Mouse (Mus musculus) forebrain, embryonic 13.5 days (tissue): ENCODE data around the gene Jmjd6. TPM values are rescaled to one million over a fixed set of nuclear protein-coding genes. Genes with fewer than 3 reads are reported as not detected.

Source experiments
- ATAC-seq: fragments of 200-750 bp; cut with Nextera tagmentation; 2 replicates; pipeline ENCODE4 v1.8.0; 2017
- H3K27ac ChIP-seq: fragments of 300-500 bp; sonication (generic); 2 replicates; pipeline ENCODE4 v1.5.1; 2015; ENCODE audit warnings: inconsistent platforms, mild to moderate bottlenecking, moderate library complexity
- H3K27me3 ChIP-seq: fragments of 300-500 bp; sonication (generic); 2 replicates; pipeline ENCODE4 v1.6.1; 2015; ENCODE audit warnings: mild to moderate bottlenecking, inconsistent platforms
- H3K36me3 ChIP-seq: fragments of 300-500 bp; sonication (generic); 2 replicates; pipeline ENCODE4 v1.6.1; 2015; ENCODE audit warnings: mild to moderate bottlenecking, inconsistent platforms; ENCODE audit not compliant: poor library complexity, severe bottlenecking
- H3K4me1 ChIP-seq: fragments of 300-500 bp; sonication (generic); 2 replicates; pipeline ENCODE4 v1.6.1; 2015; ENCODE audit warnings: inconsistent platforms
- H3K4me2 ChIP-seq: fragments of 300-500 bp; sonication (generic); 2 replicates; pipeline ENCODE4 v1.6.1; 2015; ENCODE audit warnings: inconsistent platforms, mild to moderate bottlenecking, moderate library complexity
- H3K4me3 ChIP-seq: fragments of 300-500 bp; sonication (generic); 2 replicates; pipeline ENCODE4 v1.5.1; 2015; ENCODE audit warnings: mild to moderate bottlenecking, inconsistent platforms
- H3K9ac ChIP-seq: fragments of 300-500 bp; sonication (generic); 2 replicates; pipeline ENCODE4 v1.6.1; 2015; ENCODE audit warnings: mild to moderate bottlenecking, inconsistent platforms
- H3K9me3 ChIP-seq: fragments of 300-500 bp; sonication (generic); replicated peaks from 2 replicates; pipeline ENCODE4 v1.6.1; 2016; ENCODE audit warnings: inconsistent platforms
- WGBS: fragments of 180-500 bp; shearing (Covaris S2); methylation state at CpG from one replicate; pipeline ENCODE4 v1.1.7; 2015; 5-methylcytosine and 5-hydroxymethylcytosine counted together
- polyA plus RNA-seq: library from polyadenylated mRNA; unstranded; fragments of >200 nt; fragmentation: Nextera tagmentation; extraction: Ambion mirVana; gene quantifications from 2 replicates; pipeline ENCODE4 v1.2.1, GENCODE M21; 2015

Jmjd6 gene
- polyA plus RNA-seq, 1 experiment from 2014 or later, result 77.7 TPM

DNA sequence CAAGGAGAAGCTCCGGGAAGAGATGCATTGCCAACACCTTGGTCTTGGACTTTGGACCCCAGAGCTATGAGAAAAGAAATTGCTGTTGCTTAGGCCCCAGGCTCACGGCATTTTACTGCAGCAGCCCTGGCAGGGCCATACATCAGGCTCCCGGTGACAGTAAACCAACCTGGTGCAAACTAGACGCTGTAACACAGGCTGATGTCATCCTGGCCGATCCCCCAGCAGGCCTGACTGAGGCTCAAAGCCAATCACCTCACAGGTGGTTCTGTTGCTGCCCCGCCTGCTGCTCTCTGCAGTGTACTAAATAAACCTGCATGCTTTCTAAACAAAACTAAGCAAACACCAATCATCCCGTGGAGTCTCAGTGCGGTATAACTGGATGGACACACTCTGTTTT lies 24.5 kb downstream of the Jmjd6 start:
- WGBS, result 74% methylated on average over 8 of the region's 8 CpGs
- ATAC-seq, result no peak
- H3K4me1 ChIP-seq, result peaks cover 27% of the 10 kb centered on the region

DNA sequence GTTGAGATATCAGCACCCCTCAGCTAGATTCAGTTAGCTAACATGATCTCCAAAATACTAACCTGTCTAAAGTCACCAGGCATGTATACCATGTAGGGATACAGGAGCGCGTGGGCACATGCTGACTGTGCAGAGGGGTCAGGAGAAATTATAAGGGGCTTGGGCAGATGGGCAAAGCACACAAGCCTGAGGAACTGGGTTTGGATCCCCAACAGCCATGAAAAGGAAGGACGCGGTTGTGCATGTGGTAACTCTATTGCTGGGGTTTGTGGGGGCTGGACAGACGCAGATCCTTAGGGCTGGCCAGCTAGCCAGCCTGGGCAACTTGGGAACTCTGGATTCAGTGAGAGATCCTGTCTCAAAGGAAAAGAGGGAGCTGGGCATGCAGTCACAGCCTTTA lies 25.7 kb downstream of the Jmjd6 start:
- ATAC-seq, result no peak
- Histone ChIP-seq H3K36me3 (no peaks in the 10 kb centered on the region), H3K4me2 (no peak overlapping the region), H3K27ac (no peak overlapping the region), H3K4me3 (no peak overlapping the region), H3K9me3 (no peaks in the 10 kb centered on the region), H3K9ac (no peak overlapping the region), H3K4me1 (peaks cover 38% of the 10 kb centered on the region), H3K27me3 (no peaks in the 10 kb centered on the region)
- WGBS, result 93% methylated on average over 5 of the region's 5 CpGs

More for the DNA sequence above, 24.5 kb downstream of the Jmjd6 start:
- Histone ChIP-seq H3K27me3 (no peaks in the 10 kb centered on the region), H3K27ac (no peak overlapping the region), H3K9ac (no peak overlapping the region), H3K4me2 (no peak overlapping the region), H3K36me3 (no peaks in the 10 kb centered on the region), H3K9me3 (no peaks in the 10 kb centered on the region), H3K4me3 (no peak overlapping the region)

GRCm38 (mm10) chr11:116816769-116817168 lies 26.5 kb downstream of the Jmjd6 start:
- no peak for ATAC-seq
- H3K4me2 ChIP-seq, result no peak overlapping the region
- H3K9me3 ChIP-seq, result no peaks in the 10 kb centered on the region
- WGBS, result 88% methylated on average over 5 of the region's 5 CpGs
- no peaks in the 10 kb centered on the region for H3K36me3 ChIP-seq
- no peak overlapping the region for H3K9ac ChIP-seq
- no peak overlapping the region for H3K4me3 ChIP-seq
- no peaks in the 10 kb centered on the region for H3K27me3 ChIP-seq
- no peak overlapping the region for H3K27ac ChIP-seq
- peaks cover 44% of the 10 kb centered on the region for H3K4me1 ChIP-seq

- WGBS, result 24% methylated on average over 7 of the region's 7 CpGs
- no peaks in the 10 kb centered on the region for H3K36me3 ChIP-seq
- no peaks in the 10 kb centered on the region for H3K27me3 ChIP-seq
- H3K27ac ChIP-seq, result peak overlapping the region; percentile 96
- H3K9ac ChIP-seq, result 0 out of 2 replicates have a peak overlapping the region, but pooled peaks have one; percentile 7
- H3K4me3 ChIP-seq, result no peak overlapping the region
- no peaks in the 10 kb centered on the region for H3K9me3 ChIP-seq
- H3K4me1 ChIP-seq, result peaks cover 52% of the 10 kb centered on the region
- H3K4me2 ChIP-seq, result peak overlapping the region; percentile 25; the same call in 1 of the 2 replicates
- no peak for ATAC-seq
Measured at GRCm38 (mm10) chr11:116814884-116815415, 28.3 kb downstream of the Jmjd6 start.

DNA sequence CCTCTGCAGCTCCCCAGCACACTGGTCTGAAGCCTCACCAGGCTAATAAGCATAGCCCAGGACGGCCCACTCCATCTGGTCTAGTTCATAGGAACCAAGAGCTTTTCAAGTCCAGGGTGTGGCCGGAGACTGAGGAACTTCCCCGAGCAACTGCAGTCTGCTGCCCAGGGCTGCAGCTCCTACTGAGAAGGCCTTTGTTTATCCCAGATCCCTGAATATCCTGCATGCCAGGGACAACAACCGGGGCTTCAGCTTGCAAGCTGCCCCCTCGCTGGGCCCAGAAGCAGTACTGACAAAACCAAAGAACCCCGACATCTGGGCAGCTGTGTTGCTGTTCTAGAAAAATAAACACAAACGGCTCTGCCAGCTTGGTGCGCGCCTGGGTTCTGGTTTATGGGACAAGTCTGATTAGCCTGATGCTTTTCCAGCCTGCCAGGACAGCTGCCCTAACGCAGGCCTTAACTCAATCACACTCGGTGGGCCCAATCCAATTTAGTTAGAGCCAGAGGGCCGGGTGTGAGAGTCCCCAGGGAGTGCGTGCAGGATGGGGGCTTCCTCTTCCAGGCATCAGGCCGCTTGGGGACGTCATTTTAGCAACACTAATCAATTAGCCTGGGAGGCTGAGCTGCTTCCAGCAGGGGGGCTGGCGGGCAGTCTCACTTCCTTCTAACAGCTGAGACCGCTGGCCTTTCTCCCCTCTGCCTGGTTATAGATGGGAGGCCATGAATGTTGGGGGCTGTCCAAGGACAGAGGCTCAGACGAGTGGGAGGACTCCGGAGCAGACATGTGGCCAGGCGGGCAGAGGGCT lies 29.0 kb downstream of the Jmjd6 start:
- H3K9ac ChIP-seq, result peak overlapping the region; percentile 7
- ATAC-seq, result no peak
- H3K4me1 ChIP-seq, result peaks cover 55% of the 10 kb centered on the region
- no peaks in the 10 kb centered on the region for H3K9me3 ChIP-seq
- peak overlapping the region; percentile 96 for H3K27ac ChIP-seq
- WGBS, result 4% methylated on average over 20 of the region's 20 CpGs
- H3K4me3 ChIP-seq, result no peak overlapping the region
- no peaks in the 10 kb centered on the region for H3K27me3 ChIP-seq
- peak overlapping the region; percentile 25 for H3K4me2 ChIP-seq
- no peaks in the 10 kb centered on the region for H3K36me3 ChIP-seq

DNA sequence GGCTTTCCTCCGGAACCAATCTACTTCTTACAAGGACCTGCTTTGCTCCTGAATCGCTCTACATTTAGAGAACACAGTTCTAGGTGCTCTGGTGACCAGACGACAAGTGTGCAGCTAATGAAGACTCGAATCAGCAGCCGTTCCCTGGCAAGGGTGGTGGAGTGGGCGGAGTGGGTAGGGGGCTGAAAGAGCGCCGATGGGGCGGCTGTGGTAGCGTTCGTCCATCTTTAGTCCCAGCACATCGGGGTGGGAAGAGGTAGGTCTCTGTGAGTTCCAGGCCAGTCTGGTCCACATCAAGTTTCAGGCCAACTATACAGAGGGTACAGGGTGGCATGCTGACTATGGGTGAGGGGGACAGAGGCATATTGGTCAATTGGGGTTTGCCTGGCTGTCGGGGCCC lies 29.6 kb downstream of the Jmjd6 start:
- Histone ChIP-seq H3K27ac (peak overlapping the region; percentile 96), H3K36me3 (no peaks in the 10 kb centered on the region), H3K4me3 (no peak overlapping the region), H3K9ac (peak overlapping the region; percentile 7), H3K9me3 (no peaks in the 10 kb centered on the region), H3K4me2 (no peak overlapping the region), H3K4me1 (peaks cover 60% of the 10 kb centered on the region), H3K27me3 (no peaks in the 10 kb centered on the region)
- no peak for ATAC-seq
- 74% methylated on average over 13 of the region's 13 CpGs for WGBS

DNA sequence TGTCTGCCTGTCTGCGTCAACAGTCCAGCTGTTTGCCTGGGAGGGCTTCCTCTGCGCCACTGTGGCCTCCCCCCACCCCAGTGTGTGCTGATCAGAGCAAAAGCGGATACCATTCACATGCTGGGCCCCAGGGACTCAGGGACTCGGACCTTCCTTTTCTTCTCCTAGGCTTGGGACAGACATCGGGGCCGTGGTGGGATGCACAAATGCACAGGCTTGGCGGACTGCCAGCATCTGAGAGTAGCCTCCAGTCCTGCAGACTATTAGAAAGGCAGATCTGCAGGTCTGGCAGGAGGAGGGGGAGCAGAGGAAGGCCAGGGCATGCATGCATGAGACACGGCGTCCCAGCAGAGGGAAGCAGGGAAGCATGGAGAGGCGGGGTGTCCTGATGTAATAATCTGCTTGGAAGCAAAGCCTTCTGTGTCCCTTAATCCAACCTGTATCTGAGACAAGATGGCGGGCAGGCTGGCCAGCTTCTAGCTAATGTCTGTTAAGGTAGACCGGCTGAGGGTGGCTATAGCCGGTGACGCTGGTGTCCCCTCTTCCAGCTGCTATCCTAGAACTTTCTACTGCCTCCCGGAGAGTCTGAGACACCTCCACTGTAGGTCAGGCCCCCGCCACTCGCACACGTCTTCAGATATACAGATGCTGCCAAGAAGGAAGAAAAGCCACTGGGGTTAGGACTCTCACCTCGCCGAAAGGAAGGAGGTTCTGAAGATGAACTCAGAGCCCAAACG lies 30.3 kb downstream of the Jmjd6 start:
- H3K4me1 ChIP-seq, result peaks cover 66% of the 10 kb centered on the region
- no peaks in the 10 kb centered on the region for H3K27me3 ChIP-seq
- H3K4me2 ChIP-seq, result peak overlapping the region; percentile 20; the same call in 1 of the 2 replicates
- H3K36me3 ChIP-seq, result no peaks in the 10 kb centered on the region
- no peak overlapping the region for H3K4me3 ChIP-seq
- no peaks in the 10 kb centered on the region for H3K9me3 ChIP-seq
- peak overlapping the region; percentile 96 for H3K27ac ChIP-seq
- peak overlapping the region; percentile 7; the same call in 1 of the 2 replicates for H3K9ac ChIP-seq
- ATAC-seq, result no peak
- WGBS, result 40% methylated on average over 20 of the region's 21 CpGs

DNA sequence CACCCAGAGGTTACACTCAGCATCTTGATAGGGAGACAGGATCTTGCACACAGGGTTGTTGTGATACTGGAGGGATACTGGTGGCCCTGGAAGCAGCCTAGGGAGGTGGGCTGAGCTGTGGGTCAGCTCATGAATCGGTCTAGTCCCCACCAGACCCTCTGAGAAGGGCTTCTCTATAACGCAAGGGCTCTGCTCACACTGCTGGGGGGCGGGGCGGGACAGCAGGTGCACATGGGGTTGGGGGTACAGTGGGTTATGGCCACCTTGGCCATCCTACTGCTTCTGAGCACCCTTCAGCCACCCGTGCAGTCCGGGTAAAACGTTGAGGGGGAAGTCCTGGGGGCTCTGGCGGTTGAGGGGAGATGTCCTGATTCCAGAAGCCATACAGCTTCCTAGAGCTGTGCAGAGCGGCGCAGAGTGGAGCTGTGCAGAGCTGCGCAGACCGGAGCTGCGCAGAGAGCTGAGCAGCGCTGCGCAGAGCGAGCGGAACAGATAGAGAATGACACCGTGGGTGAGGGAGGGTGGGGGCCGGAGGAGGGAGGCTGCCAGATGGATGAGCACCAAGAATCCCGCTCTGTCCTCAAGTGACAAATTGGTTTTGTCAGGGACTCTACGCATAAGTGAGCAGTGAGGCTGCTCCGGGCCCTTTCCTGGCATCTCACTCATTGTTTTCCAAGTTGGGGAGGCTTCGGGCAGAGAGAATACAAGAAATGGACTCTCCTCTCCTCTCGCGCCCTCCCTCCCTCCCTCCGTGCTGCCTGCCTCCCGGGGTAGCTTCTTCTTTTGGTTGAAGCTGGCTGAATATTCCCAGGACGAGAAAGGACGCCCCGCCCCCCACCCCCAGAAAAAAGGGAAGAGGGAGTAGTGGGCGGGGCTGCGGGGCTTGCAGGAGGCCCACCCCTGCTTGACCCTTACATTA lies 32.0 kb downstream of the Jmjd6 start:
- Histone ChIP-seq H3K4me2 (peak overlapping the region; percentile 69), H3K4me1 (peaks cover 72% of the 10 kb centered on the region), H3K9me3 (no peaks in the 10 kb centered on the region), H3K4me3 (peak overlapping the region; percentile 38), H3K27ac (peak overlapping the region; percentile 96), H3K27me3 (no peaks in the 10 kb centered on the region), H3K36me3 (no peaks in the 10 kb centered on the region), H3K9ac (peak overlapping the region; percentile 62)
- 3% methylated on average over 31 of the region's 32 CpGs for WGBS
- ATAC-seq, result peak; percentile 94

DNA sequence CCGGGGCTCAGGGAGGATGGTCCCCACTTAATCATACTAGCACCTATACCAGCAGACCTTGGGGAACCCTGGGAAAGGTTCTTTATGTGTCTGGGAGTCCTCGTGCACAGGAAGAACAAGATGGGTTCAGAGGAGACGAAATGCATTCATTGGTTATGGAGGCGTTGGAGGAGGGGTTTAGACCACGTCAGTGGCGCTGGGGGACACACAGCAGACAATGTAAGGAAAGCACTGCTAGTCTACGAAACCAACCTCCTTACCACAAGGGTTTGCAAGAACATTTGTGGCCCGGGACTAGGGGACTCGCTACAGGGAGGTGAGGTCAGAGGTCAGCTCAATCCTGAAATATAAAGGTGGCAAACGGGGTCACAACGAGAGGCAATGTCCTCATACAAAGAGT lies 32.7 kb downstream of the Jmjd6 start:
- Histone ChIP-seq H3K9ac (peak overlapping the region; percentile 62), H3K4me1 (peaks cover 72% of the 10 kb centered on the region), H3K27me3 (no peaks in the 10 kb centered on the region), H3K27ac (peak overlapping the region; percentile 96), H3K4me3 (peak overlapping the region; percentile 38; the same call in 1 of the 2 replicates), H3K9me3 (no peaks in the 10 kb centered on the region), H3K36me3 (no peaks in the 10 kb centered on the region), H3K4me2 (peak overlapping the region; percentile 69)
- ATAC-seq, result peak; percentile 6; the same call in 1 of the 2 replicates
- 47% methylated on average over 11 of the region's 11 CpGs for WGBS

- Histone ChIP-seq H3K9ac (no peak overlapping the region), H3K27me3 (no peaks in the 10 kb centered on the region), H3K4me3 (no peak overlapping the region), H3K4me2 (no peak overlapping the region), H3K9me3 (no peaks in the 10 kb centered on the region), H3K27ac (no peak overlapping the region), H3K4me1 (peaks cover 62% of the 10 kb centered on the region), H3K36me3 (no peaks in the 10 kb centered on the region)
- 86% methylated on average over 8 of the region's 8 CpGs for WGBS
- no peak for ATAC-seq
Measured at GRCm38 (mm10) chr11:116809520-116809919, 33.7 kb downstream of the Jmjd6 start.

DNA sequence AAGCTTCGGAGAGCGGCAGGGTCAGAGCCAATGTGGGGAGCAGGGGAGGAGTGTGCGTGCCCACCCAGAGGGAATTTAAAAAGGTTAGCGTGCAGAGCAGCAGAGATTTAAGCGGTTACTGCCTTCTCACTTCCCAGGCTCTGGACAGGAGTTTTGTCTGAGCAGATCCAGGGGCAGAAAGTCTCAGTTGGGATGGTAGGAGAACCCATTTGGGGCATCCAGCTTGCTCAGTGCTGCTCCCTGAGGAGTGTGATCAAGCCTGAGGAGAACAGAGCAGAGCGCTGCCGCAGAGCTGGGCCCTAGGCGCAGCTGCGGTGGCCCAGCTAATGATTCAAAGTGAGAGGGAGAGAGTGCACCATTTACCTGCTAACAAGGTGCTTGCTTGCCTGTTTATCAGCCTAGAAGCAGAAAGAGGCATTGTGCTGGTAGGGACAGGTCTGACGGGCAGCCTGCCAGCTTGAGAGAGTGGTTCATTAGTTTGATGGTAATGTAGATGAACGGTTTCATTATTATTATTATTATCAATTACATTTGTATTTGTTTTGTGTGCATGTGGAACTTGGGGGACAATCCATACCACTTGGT lies 34.3 kb downstream of the Jmjd6 start:
- peaks cover 56% of the 10 kb centered on the region for H3K4me1 ChIP-seq
- no peak for ATAC-seq
- H3K27ac ChIP-seq, result no peak overlapping the region

More for the DNA sequence above, 34.3 kb downstream of the Jmjd6 start:
- Histone ChIP-seq H3K27me3 (no peaks in the 10 kb centered on the region), H3K9me3 (no peaks in the 10 kb centered on the region), H3K9ac (peak overlapping the region; percentile 16; the same call in 1 of the 2 replicates), H3K36me3 (no peaks in the 10 kb centered on the region), H3K4me3 (no peak overlapping the region), H3K4me2 (no peak overlapping the region)
- 76% methylated on average over 11 of the region's 11 CpGs for WGBS
